Mouse (Mus musculus): ENCODE data around the gene Rgs8. TPM values are rescaled to one million over a fixed set of nuclear protein-coding genes. Genes with fewer than 3 reads are reported as not detected.

Gene Rgs8
- polyA plus RNA-seq, 1 experiment from 2014 or later: 0.21 TPM

DNA sequence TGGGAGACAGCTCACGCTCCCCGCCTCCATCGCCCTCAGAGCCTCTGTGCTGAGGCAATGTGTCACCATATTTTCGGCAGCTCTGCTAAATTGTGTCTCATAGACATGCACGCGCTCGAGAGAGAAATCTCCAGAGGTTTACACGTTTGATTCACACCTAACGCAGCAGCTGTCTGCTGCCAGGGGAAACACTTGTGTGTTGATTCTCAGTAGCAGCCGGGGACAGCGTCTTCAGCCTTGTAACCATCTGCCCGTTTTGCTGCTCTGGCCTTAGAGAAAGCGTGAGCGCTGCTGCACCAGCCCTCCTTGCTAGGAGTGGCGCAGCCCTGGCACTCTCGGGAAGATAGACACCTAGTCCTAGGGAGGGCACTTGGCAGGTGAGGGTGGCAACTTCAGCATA, 73.8 kb downstream of the Rgs8 start:
- H3K4me2 ChIP-seq (ENCODE audit: low read depth, low read length): no peak overlapping the region
- WGBS: 78% methylated on average over 16 of the region's 16 CpGs

DNA sequence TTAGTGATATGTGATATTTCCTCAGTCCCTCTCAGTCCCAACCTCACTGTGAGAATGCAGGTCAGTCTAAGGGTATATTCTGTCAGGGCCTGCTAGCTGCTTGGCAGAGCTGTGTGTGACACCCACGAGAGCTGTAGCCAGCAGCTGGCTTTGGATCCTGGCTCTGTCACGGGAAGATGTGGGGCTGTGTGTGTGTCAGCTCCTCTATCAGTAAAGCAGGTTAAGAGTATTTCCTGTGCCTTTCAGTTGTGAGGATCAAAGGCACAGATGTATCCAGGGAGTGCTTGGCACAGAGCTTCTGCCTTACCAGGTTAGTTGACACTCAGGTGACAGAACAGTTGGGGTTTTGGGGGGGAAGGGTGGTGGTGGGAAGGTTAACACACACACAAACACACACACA, 77.0 kb downstream of the Rgs8 start:
- WGBS: 32% methylated on average over 2 of the region's 2 CpGs
- Histone ChIP-seq H3K4me3 (ENCODE audit: low read length) (no peak overlapping the region), H3K27me3 (ENCODE audit: control insufficient read depth, insufficient read depth, low read length) (no peaks in the 10 kb centered on the region), H3K36me3 (ENCODE audit: control insufficient read depth, insufficient read depth) (no peaks in the 10 kb centered on the region), H3K9ac (ENCODE audit: low read length) (no peak overlapping the region), H3K4me2 (ENCODE audit: low read depth, low read length) (no peak overlapping the region), H3K9me3 (replicated peaks; ENCODE audit: control insufficient read depth, low read length) (no peaks in the 10 kb centered on the region), H3K27ac (ENCODE audit: low read length) (no peak overlapping the region; the same call in 1 of the 2 replicates), H3K4me1 (ENCODE audit: control insufficient read depth, insufficient read depth, low read length) (peaks cover 20% of the 10 kb centered on the region)
- ATAC-seq (replicated peaks; ENCODE audit: extremely low read depth, insufficient read depth, low FRiP score): no peak

More for the DNA sequence above, 73.8 kb downstream of the Rgs8 start:
- H3K9me3 ChIP-seq (replicated peaks; ENCODE audit: control insufficient read depth, low read length): no peaks in the 10 kb centered on the region
- ATAC-seq (replicated peaks; ENCODE audit: extremely low read depth, insufficient read depth, low FRiP score): no peak
- peaks cover 20% of the 10 kb centered on the region for H3K4me1 ChIP-seq (ENCODE audit: control insufficient read depth, insufficient read depth, low read length)
- no peaks in the 10 kb centered on the region for H3K27me3 ChIP-seq (ENCODE audit: control insufficient read depth, insufficient read depth, low read length)
- H3K9ac ChIP-seq (ENCODE audit: low read length): no peak overlapping the region
- no peak overlapping the region for H3K4me3 ChIP-seq (ENCODE audit: low read length)
- no peak overlapping the region for H3K27ac ChIP-seq (ENCODE audit: low read length)
- no peaks in the 10 kb centered on the region for H3K36me3 ChIP-seq (ENCODE audit: control insufficient read depth, insufficient read depth)

DNA sequence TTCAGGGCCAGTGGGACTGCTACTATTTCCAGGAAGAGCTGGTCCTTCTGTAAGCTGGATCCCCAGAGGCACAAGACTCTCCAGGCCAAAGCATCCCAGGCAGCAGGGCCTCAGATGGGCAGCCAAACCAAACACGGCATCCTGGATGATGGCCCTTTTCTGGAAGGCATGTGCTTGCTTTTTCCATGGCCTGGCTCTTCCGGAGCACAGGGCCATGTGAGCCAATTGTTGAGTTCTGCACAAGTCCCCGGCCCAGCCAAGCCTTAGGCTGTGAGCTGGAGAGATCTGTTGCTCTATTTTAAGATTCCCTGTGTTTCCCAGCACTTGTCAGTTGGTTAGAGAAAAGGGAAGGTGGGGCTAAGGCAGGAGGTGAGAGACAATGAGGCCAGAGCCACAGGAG, 77.8 kb downstream of the Rgs8 start:
- H3K9me3 ChIP-seq (replicated peaks; ENCODE audit: control insufficient read depth, low read length): no peaks in the 10 kb centered on the region
- ATAC-seq (replicated peaks; ENCODE audit: extremely low read depth, insufficient read depth, low FRiP score): peak; percentile 83
- no peak overlapping the region for H3K9ac ChIP-seq (ENCODE audit: low read length)
- H3K4me1 ChIP-seq (ENCODE audit: control insufficient read depth, insufficient read depth, low read length): peaks cover 20% of the 10 kb centered on the region
- H3K36me3 ChIP-seq (ENCODE audit: control insufficient read depth, insufficient read depth): no peaks in the 10 kb centered on the region
- H3K27me3 ChIP-seq (ENCODE audit: control insufficient read depth, insufficient read depth, low read length): no peaks in the 10 kb centered on the region
- H3K4me2 ChIP-seq (ENCODE audit: low read depth, low read length): no peak overlapping the region
- peak overlapping the region; percentile 81 for H3K27ac ChIP-seq (ENCODE audit: low read length)
- H3K4me3 ChIP-seq (ENCODE audit: low read length): no peak overlapping the region
- WGBS: 7% methylated on average over 3 of the region's 3 CpGs

DNA sequence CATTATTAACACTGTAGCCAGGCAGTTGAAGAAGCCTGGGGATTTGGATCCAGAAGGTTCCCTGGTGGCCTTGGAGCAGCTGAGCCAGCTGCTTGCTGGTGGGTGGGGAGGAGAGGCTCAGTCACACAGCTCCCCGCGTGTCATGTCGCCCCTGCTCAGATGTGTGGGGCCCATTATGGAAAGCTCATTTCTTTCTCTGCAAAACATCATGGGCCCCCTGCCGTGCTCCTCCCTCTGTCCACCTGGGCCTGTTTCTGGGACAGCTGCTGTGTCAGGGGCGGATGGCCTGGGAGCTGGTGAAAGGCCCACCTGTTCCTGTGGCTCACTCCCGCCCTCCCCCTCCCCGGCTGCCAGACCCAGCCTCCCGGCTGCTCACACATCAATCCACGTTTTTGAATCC, 80.4 kb downstream of the Rgs8 start:
- no peak for ATAC-seq (replicated peaks; ENCODE audit: extremely low read depth, insufficient read depth, low FRiP score)
- H3K36me3 ChIP-seq (ENCODE audit: control insufficient read depth, insufficient read depth): no peaks in the 10 kb centered on the region
- no peaks in the 10 kb centered on the region for H3K9me3 ChIP-seq (replicated peaks; ENCODE audit: control insufficient read depth, low read length)
- H3K27me3 ChIP-seq (ENCODE audit: control insufficient read depth, insufficient read depth, low read length): peaks cover 14% of the 10 kb centered on the region
- peaks cover 20% of the 10 kb centered on the region for H3K4me1 ChIP-seq (ENCODE audit: control insufficient read depth, insufficient read depth, low read length)
- H3K4me2 ChIP-seq (ENCODE audit: low read depth, low read length): no peak overlapping the region
- H3K27ac ChIP-seq (ENCODE audit: low read length): no peak overlapping the region
- H3K9ac ChIP-seq (ENCODE audit: low read length): no peak overlapping the region
- WGBS: 49% methylated on average over 9 of the region's 9 CpGs
- no peak overlapping the region for H3K4me3 ChIP-seq (ENCODE audit: low read length)

- Histone ChIP-seq H3K27me3 (ENCODE audit: control insufficient read depth, insufficient read depth, low read length) (peaks cover 23% of the 10 kb centered on the region), H3K4me2 (ENCODE audit: low read depth, low read length) (no peak overlapping the region), H3K9me3 (replicated peaks; ENCODE audit: control insufficient read depth, low read length) (no peaks in the 10 kb centered on the region), H3K4me1 (ENCODE audit: control insufficient read depth, insufficient read depth, low read length) (peaks cover 19% of the 10 kb centered on the region), H3K4me3 (ENCODE audit: low read length) (no peak overlapping the region), H3K27ac (ENCODE audit: low read length) (no peak overlapping the region), H3K9ac (ENCODE audit: low read length) (no peak overlapping the region), H3K36me3 (ENCODE audit: control insufficient read depth, insufficient read depth) (no peaks in the 10 kb centered on the region)
- 75% methylated on average over 4 of the region's 4 CpGs for WGBS
- no peak for ATAC-seq (replicated peaks; ENCODE audit: extremely low read depth, insufficient read depth, low FRiP score)
Measured at GRCm38 (mm10) chr1:153734866-153735265, 82.0 kb downstream of the Rgs8 start.

DNA sequence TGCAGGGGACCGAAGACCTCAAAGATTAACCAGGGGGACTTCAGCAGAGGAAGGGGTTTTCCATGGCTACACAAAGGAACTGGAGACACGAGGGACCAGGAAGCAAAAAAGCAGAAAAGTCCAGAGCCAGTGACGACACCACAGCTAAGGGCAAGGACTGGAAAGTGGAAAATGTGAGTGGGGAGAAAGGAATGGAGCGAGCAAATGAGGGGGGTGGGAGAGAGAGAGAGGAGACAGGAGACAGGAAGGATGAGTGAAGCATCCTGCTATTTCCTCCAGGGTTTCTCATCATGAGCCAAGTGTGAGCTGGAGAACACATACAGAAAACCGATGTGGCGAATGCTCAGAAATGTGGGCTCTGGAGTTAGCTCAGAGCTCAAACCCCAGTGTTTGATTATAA, 83.3 kb downstream of the Rgs8 start:
- Histone ChIP-seq H3K4me3 (ENCODE audit: low read length) (no peak overlapping the region), H3K36me3 (ENCODE audit: control insufficient read depth, insufficient read depth) (no peaks in the 10 kb centered on the region), H3K9ac (ENCODE audit: low read length) (no peak overlapping the region), H3K9me3 (replicated peaks; ENCODE audit: control insufficient read depth, low read length) (no peaks in the 10 kb centered on the region), H3K27ac (ENCODE audit: low read length) (no peak overlapping the region), H3K27me3 (ENCODE audit: control insufficient read depth, insufficient read depth, low read length) (peaks cover 23% of the 10 kb centered on the region), H3K4me1 (ENCODE audit: control insufficient read depth, insufficient read depth, low read length) (peaks cover 12% of the 10 kb centered on the region), H3K4me2 (ENCODE audit: low read depth, low read length) (no peak overlapping the region)
- no peak for ATAC-seq (replicated peaks; ENCODE audit: extremely low read depth, insufficient read depth, low FRiP score)
- 46% methylated on average over 6 of the region's 6 CpGs for WGBS

DNA sequence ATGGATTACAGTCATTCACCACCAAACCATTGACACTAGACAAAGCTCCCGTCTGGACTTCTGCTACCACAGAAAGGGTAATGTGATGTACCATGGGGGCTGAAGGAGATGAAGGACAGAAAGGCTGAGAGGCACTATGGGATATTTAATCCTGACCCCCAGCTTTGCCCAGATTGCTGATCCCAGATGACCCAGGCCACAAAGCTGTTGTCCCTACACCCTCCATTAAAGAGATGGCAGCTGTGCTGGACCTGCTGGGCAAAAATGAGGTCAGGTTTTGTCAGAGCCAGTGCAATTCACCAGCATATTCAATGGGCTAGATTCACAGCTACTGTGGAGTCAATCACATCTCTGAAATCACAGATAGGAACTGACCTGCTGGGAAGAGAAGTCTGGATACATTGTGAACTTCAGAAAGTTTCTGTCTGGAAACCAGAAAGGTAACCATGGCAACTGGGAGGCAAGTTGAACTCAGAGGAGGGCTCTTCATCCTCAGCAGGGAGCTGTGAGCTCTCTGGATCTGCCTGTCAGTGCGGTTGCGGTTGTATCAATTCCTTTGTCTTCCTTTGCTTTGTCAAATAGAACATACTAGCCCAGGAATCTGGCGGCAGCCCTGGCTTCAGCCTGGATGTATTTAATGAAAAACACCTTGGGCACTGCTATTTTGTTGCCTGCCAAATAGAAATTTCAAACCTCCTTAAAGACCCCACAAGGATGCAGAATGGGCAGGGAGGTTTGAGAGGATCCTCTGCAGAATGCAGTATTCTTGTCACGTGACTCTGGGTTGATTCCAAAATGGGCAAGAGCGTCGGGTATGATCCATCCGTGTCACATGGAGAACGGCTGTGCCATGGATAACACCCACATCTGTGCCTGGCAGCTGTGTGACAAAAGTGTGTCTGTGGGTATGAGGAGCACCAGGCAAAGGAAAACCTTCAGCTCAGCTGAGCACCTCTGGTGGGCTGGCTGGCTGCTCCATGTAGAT, 84.6 kb downstream of the Rgs8 start:
- Histone ChIP-seq H3K4me1 (ENCODE audit: control insufficient read depth, insufficient read depth, low read length) (peaks cover 11% of the 10 kb centered on the region), H3K27me3 (ENCODE audit: control insufficient read depth, insufficient read depth, low read length) (peaks cover 23% of the 10 kb centered on the region), H3K4me3 (ENCODE audit: low read length) (no peak overlapping the region), H3K27ac (ENCODE audit: low read length) (no peak overlapping the region), H3K9me3 (replicated peaks; ENCODE audit: control insufficient read depth, low read length) (no peaks in the 10 kb centered on the region), H3K36me3 (ENCODE audit: control insufficient read depth, insufficient read depth) (no peaks in the 10 kb centered on the region), H3K9ac (ENCODE audit: low read length) (no peak overlapping the region), H3K4me2 (ENCODE audit: low read depth, low read length) (no peak overlapping the region)
- no peak for ATAC-seq (replicated peaks; ENCODE audit: extremely low read depth, insufficient read depth, low FRiP score)
- WGBS: 59% methylated on average over 9 of the region's 9 CpGs

- peak overlapping the region; percentile 59 for H3K4me3 ChIP-seq (ENCODE audit: low read length)
- 20% methylated on average over 13 of the region's 13 CpGs for WGBS
- peaks cover 23% of the 10 kb centered on the region for H3K27me3 ChIP-seq (ENCODE audit: control insufficient read depth, insufficient read depth, low read length)
- H3K9me3 ChIP-seq (replicated peaks; ENCODE audit: control insufficient read depth, low read length): no peaks in the 10 kb centered on the region
- H3K4me1 ChIP-seq (ENCODE audit: control insufficient read depth, insufficient read depth, low read length): peaks cover 11% of the 10 kb centered on the region
- no peak overlapping the region for H3K27ac ChIP-seq (ENCODE audit: low read length)
- peak overlapping the region; percentile 87 for H3K4me2 ChIP-seq (ENCODE audit: low read depth, low read length)
- H3K36me3 ChIP-seq (ENCODE audit: control insufficient read depth, insufficient read depth): no peaks in the 10 kb centered on the region
- ATAC-seq (replicated peaks; ENCODE audit: extremely low read depth, insufficient read depth, low FRiP score): no peak
- peak overlapping the region; percentile 70 for H3K9ac ChIP-seq (ENCODE audit: low read length)
Measured at GRCm38 (mm10) chr1:153739437-153740015, 86.7 kb downstream of the Rgs8 start.

- ATAC-seq (replicated peaks; ENCODE audit: extremely low read depth, insufficient read depth, low FRiP score): peak; percentile 83
- Histone ChIP-seq H3K27ac (ENCODE audit: low read length) (no peak within 1 kb of the TSS), H3K4me2 (ENCODE audit: low read depth, low read length) (peak within 1 kb of the TSS; percentile 87), H3K9me3 (replicated peaks; ENCODE audit: control insufficient read depth, low read length) (no peaks in the 10 kb centered on the region), H3K36me3 (ENCODE audit: control insufficient read depth, insufficient read depth) (no peaks in the 10 kb centered on the region), H3K27me3 (ENCODE audit: control insufficient read depth, insufficient read depth, low read length) (peaks cover 23% of the 10 kb centered on the region), H3K4me3 (ENCODE audit: low read length) (peak within 1 kb of the TSS; percentile 59), H3K9ac (ENCODE audit: low read length) (peak within 1 kb of the TSS; percentile 70), H3K4me1 (ENCODE audit: control insufficient read depth, insufficient read depth, low read length) (peaks cover 11% of the 10 kb centered on the region)
- WGBS: 2% methylated on average over 28 of the region's 28 CpGs
Measured at GRCm38 (mm10) chr1:153740145-153740544, 87.3 kb downstream of the Rgs8 start, which contains the start of gene Rgs16. TSS of gene Rgs16 (plus strand) at chr1:153740349.

Measured in heart, embryonic 16.5 days (tissue).